Mouse (Mus musculus) left cerebral cortex, adult 2 months (tissue): ENCODE results near the gene Kbtbd4. TPM values are rescaled to one million over a fixed set of nuclear protein-coding genes. Genes with fewer than 3 reads are reported as not detected.
"Not testable (repeated sequence)": the region's sequence is repeated elsewhere in the genome, so short reads cannot be mapped to it uniquely, and the experiment has no call there.

Experiments
- DNase-seq, 2 experiments: peaks; one replicate each; pipeline ENCODE4 v3.0.0; 2021 to 2022; ENCODE audit warnings: low spot score in 2 of 2, mixed read lengths in 1 of 2; ENCODE audit errors: extremely low spot score in 1 of 2
- H3K27ac ChIP-seq: fragments of 200-600 bp; 2 replicates; pipeline ENCODE4 v1.8.1; 2022
- H3K4me3 ChIP-seq: fragments of 200-600 bp; 2 replicates; pipeline ENCODE4 v1.8.1; 2022
- CTCF ChIP-seq: fragments of 200-600 bp; IDR thresholded peaks from 2 replicates; pipeline ENCODE4 v1.8.1; 2022; ENCODE audit warnings: antibody characterized with exemption, mild to moderate bottlenecking, moderate library complexity
- intact Hi-C: fragments of 180-260 bp; cut with DNase I; formaldehyde crosslinking; loops from one replicate; pipeline ENCODE4 v1.15.1; 2025
- total RNA-seq, 2 experiments: library from RNA; stranded (reverse); gene quantifications; 2 replicates each; pipeline ENCODE4 v1.2.3; 2021

The Kbtbd4 gene
- total RNA-seq, 2 experiments from 2014 or later = 36.5 to 41.2 TPM

DNA sequence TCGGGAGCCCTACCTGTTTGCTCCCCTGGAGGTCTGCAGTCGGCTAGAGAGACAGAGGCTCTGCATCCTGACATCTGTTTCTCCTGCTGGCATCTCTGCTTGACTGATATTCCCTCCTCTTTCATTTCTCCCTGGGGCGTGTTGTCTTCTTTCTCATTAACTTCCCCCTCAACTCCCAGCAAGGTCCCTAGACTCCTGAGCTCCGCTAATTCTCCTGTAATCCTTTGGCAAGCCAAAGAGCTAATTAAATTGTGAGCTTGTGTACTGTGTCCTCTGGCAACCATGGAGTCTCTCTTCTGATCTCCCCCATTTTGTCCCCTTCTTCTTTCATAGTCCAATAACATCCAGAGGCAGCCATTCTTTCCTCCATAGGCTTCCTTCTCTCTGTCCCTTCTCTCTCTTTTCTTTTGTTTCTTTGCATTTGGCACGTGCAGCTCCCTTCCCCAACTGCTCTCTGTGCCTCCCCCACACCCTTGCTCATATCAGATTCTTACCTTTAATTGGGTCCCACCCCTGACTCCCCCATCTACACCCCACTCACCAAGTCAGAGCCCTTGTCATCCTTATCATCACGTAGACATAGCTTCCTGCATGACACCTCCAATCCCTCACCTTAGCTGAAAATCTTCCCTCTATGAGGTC, 24.3 kb upstream of the Kbtbd4 start:
- intact Hi-C loops = no loop called here
- no peak for DNase-seq
- TF ChIP-seq CTCF = no peak
- Histone ChIP-seq H3K27ac (no peak overlapping the region), H3K4me3 (no peak overlapping the region)

DNA sequence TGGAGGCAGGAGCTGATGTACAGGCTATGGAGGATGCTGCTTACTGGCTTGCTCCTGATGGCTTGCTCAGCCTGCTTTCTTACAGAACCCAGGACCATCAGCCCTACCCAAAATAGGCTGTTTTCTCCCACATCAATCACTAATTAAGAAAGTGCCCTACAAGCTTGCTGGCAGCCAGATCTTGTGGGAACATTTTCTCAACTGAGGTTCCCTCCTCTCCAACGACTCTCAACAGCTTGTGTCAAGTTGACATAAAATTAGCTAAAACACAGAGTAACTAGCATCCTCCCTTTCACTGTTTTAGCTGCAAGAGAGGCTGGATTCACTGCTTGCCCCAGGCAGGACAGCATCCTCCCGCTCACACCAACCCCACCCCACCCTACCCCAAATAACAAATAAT, 22.7 kb upstream of the Kbtbd4 start:
- H3K27ac ChIP-seq = no peak overlapping the region
- H3K4me3 ChIP-seq = no peak overlapping the region
- intact Hi-C loops = no loop called here
- no peak for TF ChIP-seq CTCF
- no peak for DNase-seq

GRCm38 (mm10) chr2:90885218-90886041, 19.1 kb upstream of the Kbtbd4 start, which contains the start of gene C1qtnf4:
Gene C1qtnf4 (plus strand): TSS chr2:90885860.
- intact Hi-C loops = loop anchor here (2.0 kb wide), 1 partner anchor 15 kb away; no protein-coding TSS in a partner anchor

DNA sequence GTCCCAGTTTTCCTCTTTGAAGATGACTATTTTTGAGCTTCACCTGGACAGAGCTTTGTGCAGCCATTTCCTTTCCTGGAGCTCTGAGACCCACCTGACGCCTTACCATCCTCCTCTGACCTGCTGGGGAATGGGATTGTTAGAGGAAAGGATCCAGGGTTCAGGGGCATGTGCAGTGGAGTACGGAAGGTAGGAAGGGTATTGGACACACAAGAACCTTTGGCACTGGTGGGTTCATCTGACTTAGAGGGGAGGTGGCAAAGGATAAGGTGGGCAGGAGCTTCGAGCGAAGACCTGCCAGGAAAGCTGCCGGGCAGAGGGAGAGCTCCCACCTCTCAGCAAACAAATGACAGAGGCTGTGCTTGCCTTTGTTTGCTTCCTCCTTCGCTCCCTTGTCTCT, 18.1 kb upstream of the Kbtbd4 start:
- peak in 1 of 2 experiments; percentile 35 for DNase-seq
- intact Hi-C loops = loop anchor here (2.0 kb wide), 1 partner anchor 16 kb away; no protein-coding TSS in a partner anchor
- no peak for TF ChIP-seq CTCF
- Histone ChIP-seq H3K27ac (peak overlapping the region; percentile 97), H3K4me3 (peak overlapping the region; percentile 49)

More at GRCm38 (mm10) chr2:90885218-90886041, 19.1 kb upstream of the Kbtbd4 start, which contains the start of gene C1qtnf4:
- Histone ChIP-seq H3K27ac (peak within 1 kb of the TSS; percentile 97), H3K4me3 (peak within 1 kb of the TSS; percentile 49)
- peak; percentile 53 to 67 for DNase-seq
- no peak for TF ChIP-seq CTCF

- intact Hi-C loops = loop anchor here (2.0 kb wide), 1 partner anchor 17 kb away; no protein-coding TSS in a partner anchor
- peak overlapping the region; percentile 97 for H3K27ac ChIP-seq
- no peak for DNase-seq
These were observed 16.9 kb upstream of the Kbtbd4 start for GRCm38 (mm10) chr2:90887627-90888026.

DNA sequence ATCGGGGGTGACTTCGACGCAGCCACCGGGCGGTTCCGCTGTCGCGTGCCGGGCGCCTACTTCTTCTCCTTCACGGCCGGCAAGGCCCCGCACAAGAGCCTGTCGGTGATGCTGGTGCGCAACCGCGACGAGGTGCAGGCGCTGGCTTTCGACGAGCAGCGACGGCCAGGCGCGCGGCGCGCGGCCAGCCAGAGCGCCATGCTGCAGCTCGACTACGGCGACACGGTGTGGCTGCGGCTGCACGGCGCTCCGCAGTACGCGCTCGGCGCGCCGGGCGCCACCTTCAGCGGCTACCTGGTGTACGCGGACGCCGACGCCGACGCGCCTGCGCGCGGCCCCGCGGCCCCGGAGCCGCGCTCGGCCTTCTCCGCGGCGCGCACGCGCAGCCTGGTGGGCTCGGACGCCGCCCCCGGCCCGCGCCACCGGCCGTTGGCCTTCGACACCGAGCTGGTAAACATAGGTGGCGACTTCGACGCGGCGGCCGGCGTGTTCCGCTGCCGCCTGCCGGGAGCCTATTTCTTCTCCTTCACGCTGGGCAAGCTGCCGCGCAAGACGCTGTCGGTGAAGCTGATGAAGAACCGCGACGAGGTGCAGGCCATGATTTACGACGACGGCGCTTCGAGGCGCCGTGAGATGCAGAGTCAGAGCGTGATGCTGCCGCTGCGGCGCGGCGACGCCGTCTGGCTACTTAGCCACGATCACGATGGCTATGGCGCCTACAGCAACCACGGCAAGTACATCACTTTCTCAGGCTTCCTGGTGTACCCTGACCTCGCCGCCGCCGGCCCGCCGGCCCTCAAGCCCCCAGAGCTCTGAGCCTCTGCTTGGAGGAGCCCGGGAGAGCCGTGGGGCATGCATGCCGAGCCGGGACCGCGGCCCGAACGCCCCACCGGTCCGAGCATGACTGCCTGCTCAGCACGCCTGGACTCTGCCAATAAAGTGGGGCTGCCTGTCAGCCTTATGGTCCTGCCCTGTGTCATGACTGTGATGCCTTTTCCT, 14.7 kb upstream of the Kbtbd4 start:
- no peak for TF ChIP-seq CTCF
- peak in 1 of 2 experiments; percentile 67 for DNase-seq
- intact Hi-C loops = no loop called here
- H3K27ac ChIP-seq = peak overlapping the region; percentile 74
- H3K4me3 ChIP-seq = peak overlapping the region; percentile 39

More at GRCm38 (mm10) chr2:90887627-90888026, 16.9 kb upstream of the Kbtbd4 start:
- TF ChIP-seq CTCF = no peak
- peak overlapping the region; percentile 49 for H3K4me3 ChIP-seq

GRCm38 (mm10) chr2:90893673-90894298, 10.8 kb upstream of the Kbtbd4 start:
- H3K27ac ChIP-seq = no peak overlapping the region
- intact Hi-C loops = no loop called here

DNA sequence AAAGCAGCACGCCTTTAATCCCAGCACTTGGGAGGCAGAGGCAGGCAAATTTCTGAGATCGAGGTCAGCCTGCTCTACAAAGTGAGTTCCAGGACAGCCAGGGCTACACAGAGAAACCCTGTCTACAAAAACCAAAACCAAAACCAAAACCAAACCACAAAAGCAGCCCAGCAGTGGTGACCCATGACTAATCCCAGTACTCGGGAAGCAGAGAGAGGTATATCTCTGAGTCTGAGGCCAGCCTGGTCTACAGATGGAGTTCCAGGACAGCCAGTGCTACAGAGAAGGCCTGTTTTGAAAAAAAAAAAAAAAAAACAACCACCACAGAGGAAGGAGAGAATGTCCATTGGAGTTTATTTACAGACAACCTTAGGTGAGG, 10.3 kb upstream of the Kbtbd4 start:
- DNase-seq, H3K27ac ChIP-seq, intact Hi-C loops, H3K4me3 ChIP-seq: not testable (repeated sequence)

More at GRCm38 (mm10) chr2:90893673-90894298, 10.8 kb upstream of the Kbtbd4 start:
- no peak overlapping the region for H3K4me3 ChIP-seq
- DNase-seq = no peak
- no peak for TF ChIP-seq CTCF

DNA sequence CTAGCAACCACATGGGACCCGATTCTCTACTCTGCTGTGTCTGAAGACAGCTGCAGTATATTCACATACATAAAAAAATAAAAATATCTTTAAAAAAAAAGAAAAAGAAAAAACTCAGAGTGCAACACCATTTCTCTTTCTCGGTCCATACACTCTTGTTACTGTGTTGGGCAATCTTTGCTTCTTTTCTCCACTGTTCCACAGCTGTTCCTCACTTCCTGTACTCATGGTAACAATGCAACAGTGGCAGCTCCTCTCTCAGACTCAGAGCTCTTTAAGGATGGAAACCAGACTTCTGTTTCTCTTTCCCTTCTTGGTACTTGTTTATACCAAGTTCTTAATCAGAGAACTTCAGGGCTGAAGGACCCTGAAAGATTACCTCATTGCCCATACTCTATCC, 1.1 kb upstream of the Kbtbd4 start:
- intact Hi-C loops = no loop called here
- H3K27ac ChIP-seq = peak overlapping the region; percentile 98; the same call in 1 of the 2 replicates

DNA sequence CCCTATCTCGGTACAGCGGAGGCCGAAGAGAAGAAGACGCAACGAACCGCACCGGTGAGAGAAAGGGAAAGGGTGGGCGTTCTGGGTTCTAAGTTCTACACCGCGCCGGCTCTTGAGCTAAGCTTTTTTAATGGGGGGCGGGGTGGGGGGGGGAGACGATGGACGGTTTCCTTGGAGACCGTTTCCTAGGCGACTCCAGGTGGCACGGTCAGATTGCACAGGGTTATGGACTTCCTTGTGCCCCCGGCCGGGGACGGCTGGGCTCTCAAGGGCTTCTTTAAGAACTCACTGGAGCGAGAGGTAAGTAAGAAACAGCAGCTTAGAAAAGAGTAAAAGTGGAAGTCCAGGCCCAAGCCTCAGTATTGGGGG, 300 bp downstream of the Kbtbd4 start:
- peak overlapping the region; percentile 98 for H3K27ac ChIP-seq
- no peak for DNase-seq
- peak overlapping the region; percentile 97 for H3K4me3 ChIP-seq
- TF ChIP-seq CTCF = no peak
- intact Hi-C loops = no loop called here

More for the DNA sequence above, 1.1 kb upstream of the Kbtbd4 start:
- TF ChIP-seq CTCF = no peak
- DNase-seq = no peak
- peak overlapping the region; percentile 97 for H3K4me3 ChIP-seq

DNA sequence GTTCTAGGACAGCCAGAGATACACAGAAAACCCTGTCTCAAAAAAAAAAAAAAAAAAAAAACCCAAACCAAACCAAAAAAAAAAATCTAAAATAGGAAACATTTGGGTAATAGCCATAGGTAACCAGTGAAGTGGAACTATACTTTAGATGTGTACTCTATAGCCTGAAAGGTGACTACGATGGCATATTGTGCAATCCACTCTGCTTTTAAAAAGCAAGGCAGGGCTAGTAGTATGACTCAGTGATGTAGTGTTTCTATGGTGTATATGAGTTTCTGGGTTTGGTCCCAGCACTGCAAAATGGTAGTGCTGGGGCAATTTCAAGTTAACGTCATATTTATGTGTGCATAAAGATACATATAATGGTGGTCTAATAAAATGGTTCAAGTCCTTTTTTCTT, 2.2 kb downstream of the Kbtbd4 start:
- intact Hi-C loops = no loop called here
- Histone ChIP-seq H3K4me3 (no peak overlapping the region), H3K27ac (no peak overlapping the region)
- no peak for TF ChIP-seq CTCF
- no peak for DNase-seq
